In genomic region chr3:154913641-154914040, GRCm38 (mm10) we compare ENCODE assay signal across 30 mouse cellular contexts.
DNase-seq lines count a peak whose midpoint lies in the region; ATAC-seq and TF ChIP-seq lines count a peak whose summit lies in the region.
"Had no signal": no experiment of that assay in that cellular context is flagged by ENCODE, and none has a peak within 500 bp of the region (broad histone marks: within the 10 kb centered on the region; RNA-seq: fewer than 3 reads in every experiment).

No protein-coding gene starts in this region.

- no peak overlapping the region for H3K4me3 ChIP-seq in lung, embryonic 14.5 days (ENCODE audit: low read depth, low read length)
- H3K4me3 ChIP-seq: embryonic facial prominence, embryonic 10.5 days; embryonic facial prominence, embryonic 13.5 days; erythroblast, embryonic 14.5 days; forebrain, embryonic 12.5 days; heart, adult 2 months; heart, embryonic 10.5 days; heart, embryonic 13.5 days; hindbrain, embryonic 12.5 days; hindbrain, embryonic 15.5 days had no signal

- no peak for TF ChIP-seq CTCF in lung, embryonic 14.5 days (IDR thresholded peaks at IDR 0.05; ENCODE audit: low read depth)

- no peak overlapping the region for H3K4me2 ChIP-seq in lung, embryonic 14.5 days
- H3K4me2 ChIP-seq: embryonic facial prominence, embryonic 13.5 days; forebrain, embryonic 12.5 days; heart, embryonic 13.5 days; hindbrain, embryonic 12.5 days; hindbrain, embryonic 15.5 days had no signal

- WGBS in lung, embryonic 14.5 days = 64% methylated on average over 6 of the region's 6 CpGs

- H3K27ac ChIP-seq in lung, embryonic 14.5 days (ENCODE audit: low read depth) = no peak overlapping the region
- H3K27ac ChIP-seq: embryonic facial prominence, embryonic 10.5 days; embryonic facial prominence, embryonic 13.5 days; forebrain, embryonic 12.5 days; heart, adult 2 months; heart, embryonic 10.5 days; heart, embryonic 13.5 days; hindbrain, embryonic 12.5 days; hindbrain, embryonic 15.5 days had no signal

- peak; percentile 44 to 48 for DNase-seq in cerebellum, postnatal 10 days
- DNase-seq in frontal cortex, postnatal 36 days (ENCODE audit: low spot score in 2 of 2) = no peak
- DNase-seq in lung, embryonic 14.5 days = peak; percentile 12
- DNase-seq in lung, postnatal 14 days = no peak
- peak; percentile 54 for DNase-seq in retina, postnatal 1 day
- no peak for DNase-seq in retina, embryonic 14.5 days (ENCODE audit: low spot score)
- DNase-seq: adrenal gland, adult 8-10 months; adrenal gland, postnatal 25 days; cerebellum, adult 11-12 months; cerebellum, adult 9-10 months; cerebellum, postnatal 36 days; embryo, embryonic 11 days; gastrocnemius, postnatal 10 days; gastrocnemius, postnatal 36 days; heart, adult 2 months; heart, postnatal 14 days; heart, postnatal 4 days had no signal

- ATAC-seq in cerebellum, adult (ENCODE audit: insufficient number of reproducible peaks, low FRiP score, low TSS enrichment) = no peak
- peak; percentile 29; the same call in 1 of the 2 replicates for ATAC-seq in frontal cortex, adult (ENCODE audit: low TSS enrichment)
- ATAC-seq in lung, embryonic 14.5 days (ENCODE audit: insufficient read depth) = no peak
- ATAC-seq: activated CD4-positive, CD25-positive, alpha-beta regulatory T cell, adult 4 months; forebrain, embryonic 16.5 days; intestine, embryonic 16.5 days had no signal

- H3K9ac ChIP-seq in lung, embryonic 14.5 days = no peak overlapping the region
- H3K9ac ChIP-seq: embryonic facial prominence, embryonic 13.5 days; forebrain, embryonic 12.5 days; heart, embryonic 13.5 days; hindbrain, embryonic 12.5 days; hindbrain, embryonic 15.5 days had no signal

- H3K4me1 ChIP-seq in lung, embryonic 14.5 days (ENCODE audit: insufficient read depth) = no peaks in the 10 kb centered on the region
- H3K4me1 ChIP-seq: forebrain, embryonic 12.5 days; heart, embryonic 10.5 days; hindbrain, embryonic 12.5 days; hindbrain, embryonic 15.5 days had no signal

- H3K36me3 ChIP-seq in lung, embryonic 14.5 days (ENCODE audit: insufficient read depth) = no peaks in the 10 kb centered on the region
- H3K36me3 ChIP-seq: embryonic facial prominence, embryonic 10.5 days; embryonic facial prominence, embryonic 13.5 days; forebrain, embryonic 12.5 days; heart, embryonic 10.5 days; hindbrain, embryonic 12.5 days; hindbrain, embryonic 15.5 days had no signal

- H3K27me3 ChIP-seq in lung, embryonic 14.5 days (ENCODE audit: insufficient read depth, low read length) = no peaks in the 10 kb centered on the region
- H3K27me3 ChIP-seq: embryonic facial prominence, embryonic 13.5 days; forebrain, embryonic 12.5 days; heart, embryonic 13.5 days; hindbrain, embryonic 12.5 days; hindbrain, embryonic 15.5 days had no signal

- H3K9me3 ChIP-seq in lung, embryonic 14.5 days (ENCODE audit: low read depth, low read length) = no peaks in the 10 kb centered on the region
- H3K9me3 ChIP-seq: embryonic facial prominence, embryonic 10.5 days; embryonic facial prominence, embryonic 13.5 days; forebrain, embryonic 12.5 days; heart, embryonic 10.5 days; heart, embryonic 13.5 days; hindbrain, embryonic 12.5 days; hindbrain, embryonic 15.5 days had no signal

Comparison
In these comparisons a context has a peak if more than half of its experiments do, and no peak if none do; other contexts are left out.
1. DNase-seq: peak in cerebellum, postnatal 10 days (2 of 2), lung, embryonic 14.5 days (single experiment) and retina, postnatal 1 day (single experiment); none in frontal cortex, postnatal 36 days (0 of 2), lung, postnatal 14 days (single experiment) and retina, embryonic 14.5 days (single experiment).